Mouse (Mus musculus) testis, adult 2 months (tissue): Measurements from ENCODE around the gene Thada.

Experiments used
- CTCF ChIP-seq: fragments of 200-500 bp; IDR thresholded peaks from 2 replicates; pipeline ENCODE4 v1.5.1; 2012; ENCODE audit warnings: low read depth, mild to moderate bottlenecking, inconsistent platforms, low read length, moderate library complexity; ENCODE audit not compliant: control insufficient read depth, insufficient read depth, insufficient replicate concordance
- POLR2A ChIP-seq: fragments of 200-500 bp; IDR thresholded peaks from 2 replicates; pipeline ENCODE4 v1.6.1; 2012; ENCODE audit warnings: low read depth, mild to moderate bottlenecking, inconsistent platforms, low read length, moderate library complexity; ENCODE audit not compliant: control insufficient read depth

GRCm38 (mm10) chr17:84256278-84256819 lies 209.7 kb downstream of the Thada start:
- TF ChIP-seq CTCF (no peak), POLR2A (no peak)
